Mouse (Mus musculus) heart, adult 9 months (tissue): ENCODE measurements at regions not wholly inside any gene's neighbourhood (a gene's known extent, or its start where the extent isn't known, plus 50 kb on each side); places are given as distances from the start of the nearest gene placed in this dataset.

ENCODE experiments used
- DNase-seq, 2 experiments: peaks; one replicate each; pipeline ENCODE4 v3.0.0; 2022; ENCODE audit warnings: low spot score in 2 of 2

DNA sequence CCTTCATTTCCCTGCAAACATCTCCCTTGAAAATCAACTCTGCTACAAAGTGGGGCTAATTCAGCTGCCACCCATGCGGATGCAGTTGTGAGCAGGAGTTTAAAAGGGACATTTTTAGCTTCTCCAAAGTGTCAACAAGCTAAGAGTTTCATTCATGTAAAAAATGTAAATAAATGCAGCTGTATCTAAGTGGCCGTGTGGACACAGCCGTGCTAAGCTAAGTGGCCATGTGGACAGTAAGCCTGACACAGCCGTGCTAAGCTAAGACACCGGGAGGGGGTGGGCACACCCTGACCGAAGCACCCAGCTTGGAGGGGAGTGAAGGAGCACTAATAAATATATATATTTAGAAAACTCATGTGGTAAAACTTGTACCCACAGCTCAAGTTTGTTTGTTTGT is 52.6 kb upstream of the Cnih3 start:
- DNase-seq = no peak

DNA sequence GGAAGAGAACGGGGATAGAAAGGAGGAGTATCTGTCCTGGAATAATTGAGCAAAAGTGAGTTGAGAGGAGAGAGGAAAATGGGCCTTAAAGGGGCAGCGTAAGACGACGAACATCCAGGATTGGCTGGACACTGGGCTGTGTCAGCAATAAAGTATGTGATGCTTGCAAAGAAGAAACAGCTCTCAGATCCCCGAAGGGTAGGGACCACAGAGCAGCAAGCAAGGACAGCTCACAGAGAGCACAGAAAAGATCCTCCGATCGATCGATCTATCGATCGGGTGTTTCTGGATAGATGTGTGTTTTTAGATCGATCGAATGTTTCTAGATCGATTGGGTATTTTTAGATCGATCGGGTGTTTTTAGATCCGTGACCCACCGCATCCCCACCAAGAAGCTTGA is 50.3 kb upstream of the Cnih3 start:
- no peak for DNase-seq
